Mouse (Mus musculus) megakaryocyte progenitor cell, adult 5-6 weeks (primary cell): ENCODE measurements around the gene Prpsap1. TPM values are rescaled to one million over a fixed set of nuclear protein-coding genes. Genes with fewer than 3 reads are reported as not detected.
"Not testable (repeated sequence)": the region's sequence is repeated elsewhere in the genome, so short reads cannot be mapped to it uniquely, and the experiment has no call there.

ENCODE experiments used
- ATAC-seq: replicated peaks from 2 replicates; pipeline ENCODE4 v1.8.0; 2016; ENCODE audit warnings: mild to moderate bottlenecking, moderate TSS enrichment, inconsistent platforms; ENCODE audit not compliant: poor library complexity
- total RNA-seq, 2 experiments: library from RNA; stranded (forward) in 1 of 2; stranded (reverse) in 1 of 2; fragments of 157-497, 149-512 nt in 1 of 2; fragments of 200-1000 nt in 1 of 2; gene quantifications; 2 replicates each; pipeline versions ENCODE4 v1.2.3 to v1.2.4; 2015 to 2017

The Prpsap1 gene
- total RNA-seq, 2 experiments from 2014 or later: 33.0 to 49.3 TPM

DNA sequence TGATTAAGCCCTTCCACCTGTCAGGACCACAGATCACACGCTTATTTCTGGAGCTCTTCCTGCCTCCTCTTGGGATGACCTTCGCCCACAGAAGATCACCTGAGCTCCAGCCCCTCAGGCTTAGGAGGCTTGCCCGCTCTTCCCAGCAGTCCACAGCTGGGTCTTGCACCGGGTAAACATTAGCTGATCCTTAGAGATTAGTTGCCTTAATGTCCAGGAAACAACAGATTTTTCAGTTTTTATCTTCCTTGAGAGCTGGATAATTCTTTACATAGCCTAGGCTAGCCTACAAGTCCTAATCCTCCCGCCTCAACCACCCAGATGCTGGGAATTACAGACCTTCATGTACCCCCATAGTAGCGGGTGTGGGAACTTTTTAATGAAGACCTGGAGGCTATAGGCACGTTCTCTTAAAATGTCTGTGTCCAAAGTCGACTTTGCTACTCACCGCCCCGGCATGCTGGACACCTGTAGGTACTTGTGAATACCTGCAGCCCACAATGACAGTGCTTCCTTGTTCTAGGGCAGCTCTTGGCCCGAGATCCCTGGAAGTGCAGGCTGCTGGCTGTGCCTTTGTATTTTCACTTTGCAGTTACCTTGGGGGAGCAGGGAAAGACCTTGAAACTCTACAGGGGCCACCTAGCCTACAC is 62.4 kb downstream of the Prpsap1 start:
- no peak for ATAC-seq

DNA sequence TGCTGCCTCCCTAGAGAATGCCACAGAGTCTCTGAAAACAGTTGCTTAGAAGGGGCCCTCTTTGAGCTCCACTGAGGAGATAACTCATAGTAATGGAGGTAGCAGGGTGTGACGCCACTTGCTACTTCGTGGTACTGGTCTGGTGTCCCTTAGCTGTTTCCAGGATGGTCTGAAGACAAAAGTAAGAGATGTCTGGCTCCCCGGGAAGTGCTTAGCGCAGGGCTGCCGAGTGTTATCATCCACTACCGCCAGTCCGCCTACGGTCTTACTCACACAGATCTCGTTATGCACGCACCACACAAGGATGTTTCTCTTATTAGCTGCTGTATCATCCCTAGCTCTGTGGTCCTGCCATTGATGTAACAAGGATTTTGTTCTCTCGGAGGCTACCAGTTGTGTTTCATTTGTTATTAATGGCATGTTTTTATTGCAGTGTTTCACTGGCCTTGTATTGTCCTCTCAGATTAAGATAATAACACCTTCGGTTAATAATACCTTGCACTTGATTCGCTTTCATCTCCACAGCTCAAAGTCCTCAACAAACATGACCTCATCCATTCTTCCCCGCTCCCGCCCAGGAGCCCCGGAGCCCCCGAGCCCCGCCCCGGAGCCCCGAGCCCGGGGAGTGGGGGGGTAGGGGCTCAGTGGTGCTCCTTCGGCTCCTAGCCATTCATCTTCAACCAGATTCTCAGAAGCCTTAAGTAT is 63.1 kb downstream of the Prpsap1 start:
- no peak for ATAC-seq

GRCm38 (mm10) chr11:116429862-116430613 is 64.0 kb downstream of the Prpsap1 start:
- no peak for ATAC-seq

- ATAC-seq: no peak
Observed at GRCm38 (mm10) chr11:116428872-116429859, 64.8 kb downstream of the Prpsap1 start.

- ATAC-seq: no peak
Observed at GRCm38 (mm10) chr11:116426852-116427575, 67.0 kb downstream of the Prpsap1 start.

- ATAC-seq: not testable (repeated sequence)
Observed at GRCm38 (mm10) chr11:116426328-116426727, 67.7 kb downstream of the Prpsap1 start.

DNA sequence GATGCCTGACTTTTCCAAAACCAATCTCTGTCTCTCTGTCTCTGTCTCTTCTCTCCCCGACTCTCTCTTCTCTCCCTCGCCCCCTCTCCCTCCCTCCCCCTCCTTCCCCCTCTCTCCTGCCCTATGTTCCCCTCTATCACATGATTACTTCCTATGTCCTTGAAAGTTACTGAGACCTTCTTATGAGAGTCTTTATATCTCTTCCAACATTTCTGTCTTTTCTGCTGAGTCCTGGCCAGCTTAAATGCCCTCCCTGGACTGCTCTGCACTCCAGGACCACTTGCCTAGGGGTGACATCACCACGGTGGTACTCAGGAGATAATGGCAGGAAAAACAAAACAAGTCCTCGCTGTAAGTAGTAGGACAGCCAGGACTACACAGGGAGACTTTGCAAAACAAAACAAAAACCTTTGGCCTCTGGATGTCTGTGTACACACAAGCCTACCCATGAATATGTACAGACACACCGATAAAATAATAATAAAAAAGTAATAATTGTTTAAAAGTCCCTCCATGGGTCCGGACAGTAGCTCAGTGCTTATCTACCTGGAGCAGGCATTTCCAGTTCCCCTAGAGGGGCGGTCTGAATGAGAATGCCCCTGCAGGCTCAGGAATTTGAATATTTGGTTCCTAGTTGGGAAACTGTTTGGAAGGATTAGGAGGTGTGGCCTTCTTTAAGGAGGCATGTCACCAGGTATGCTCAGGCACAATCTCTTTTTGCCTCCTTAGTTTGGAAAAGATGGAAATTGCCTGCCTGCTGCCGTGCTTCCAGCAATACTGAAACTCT is 69.2 kb downstream of the Prpsap1 start:
- ATAC-seq: no peak

DNA sequence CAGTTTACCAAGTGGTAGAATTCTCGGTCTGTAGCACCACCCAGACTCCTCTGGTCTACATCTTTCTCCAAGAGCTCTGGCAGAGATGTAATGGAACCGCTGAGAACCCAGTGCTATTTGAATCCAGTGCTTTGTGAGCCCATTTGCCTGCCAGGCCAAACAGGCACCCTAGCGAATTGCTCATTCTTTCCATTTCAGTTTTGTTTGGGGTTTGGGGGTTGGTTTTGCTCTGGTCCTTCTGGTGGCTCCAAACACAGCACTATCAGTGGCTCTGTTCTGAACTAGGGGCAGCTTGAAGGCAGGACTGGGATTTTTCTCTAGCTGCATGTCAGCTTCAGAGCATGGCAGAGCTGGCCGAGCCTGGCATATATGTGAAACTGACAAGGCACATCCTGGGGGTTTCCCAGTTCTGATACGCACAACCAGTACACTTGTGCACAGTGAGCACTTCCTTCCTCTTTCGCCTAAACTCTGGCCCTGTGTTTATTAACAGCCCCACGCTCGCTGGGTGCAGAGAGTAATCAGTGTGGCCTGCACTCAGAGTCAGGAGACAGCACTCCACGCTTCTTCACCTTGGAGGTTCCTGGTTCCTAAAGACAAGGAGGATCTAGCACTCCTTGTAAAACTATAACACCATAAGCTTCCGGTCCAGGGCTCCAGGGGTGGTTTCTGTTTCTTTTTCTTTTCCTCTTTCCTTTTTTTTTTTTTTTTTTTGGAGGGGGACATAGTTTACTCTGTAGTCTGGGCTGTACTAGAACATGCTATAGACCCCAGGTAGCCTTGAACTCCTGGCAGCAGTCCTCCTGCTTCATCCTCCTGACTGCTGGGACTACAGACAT is 70.0 kb downstream of the Prpsap1 start:
- peak; percentile 93 for ATAC-seq

DNA sequence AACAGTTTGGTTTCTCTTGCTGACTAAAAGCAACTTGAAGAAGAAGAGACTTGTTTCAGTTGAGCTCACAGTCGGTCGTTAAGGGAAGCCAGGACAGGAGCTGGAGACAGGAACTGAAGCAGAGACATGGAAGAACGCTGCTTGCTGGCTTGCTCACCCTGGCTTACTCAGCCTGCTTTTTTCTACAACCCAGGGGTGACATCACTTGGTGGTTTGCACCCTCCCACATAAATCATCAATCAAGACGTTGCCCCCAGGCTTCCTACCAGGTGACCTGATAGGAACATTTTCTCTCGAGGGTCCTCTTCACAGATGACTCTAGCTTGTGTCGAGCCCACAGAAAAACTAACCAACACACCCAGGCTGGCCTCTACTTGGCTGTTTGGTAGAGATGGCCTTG is 70.8 kb downstream of the Prpsap1 start:
- ATAC-seq: no peak

- no peak for ATAC-seq
Observed at GRCm38 (mm10) chr11:116422562-116422961, 71.4 kb downstream of the Prpsap1 start.

GRCm38 (mm10) chr11:116421102-116421501 is 72.9 kb downstream of the Prpsap1 start:
- ATAC-seq: no peak

Other genes with a start within 250 kb of the Prpsap1 start
- gene Srp68, start 220.0 kb downstream of the Prpsap1 start, total RNA-seq (2015): 59.1 and 65.6 TPM in 2 replicates
- gene Srp68, start 220.0 kb downstream of the Prpsap1 start, total RNA-seq (2017): 63.1 and 67.3 TPM in 2 replicates
- not detected in 2 replicates for gene Galr2, start 213.3 kb downstream of the Prpsap1 start, total RNA-seq (2015)
- not detected in 2 replicates for gene Galr2, start 213.3 kb downstream of the Prpsap1 start, total RNA-seq (2017)
- 29.1 and 44.3 TPM in 2 replicates for gene Exoc7, start 187.0 kb downstream of the Prpsap1 start, total RNA-seq (2015)
- 21.7 and 22.1 TPM in 2 replicates for gene Exoc7, start 187.0 kb downstream of the Prpsap1 start, total RNA-seq (2017)
- not detected in 2 replicates for gene Foxj1, start 158.8 kb downstream of the Prpsap1 start, total RNA-seq (2015)
- not detected in 2 replicates for gene Foxj1, start 158.8 kb downstream of the Prpsap1 start, total RNA-seq (2017)
- gene Rnf157, start 81.2 kb downstream of the Prpsap1 start, total RNA-seq (2015): 7.1 and 7.6 TPM in 2 replicates
- 5.5 and 7.6 TPM in 2 replicates for gene Rnf157, start 81.2 kb downstream of the Prpsap1 start, total RNA-seq (2017)
- gene Ubald2, start 60.1 kb downstream of the Prpsap1 start, total RNA-seq (2015): 74.1 and 75.9 TPM in 2 replicates
- 71.7 and 76.0 TPM in 2 replicates for gene Ubald2, start 60.1 kb downstream of the Prpsap1 start, total RNA-seq (2017)
- gene Qrich2, start 28.0 kb downstream of the Prpsap1 start, total RNA-seq (2015): not detected in 2 replicates
- gene Qrich2, start 28.0 kb downstream of the Prpsap1 start, total RNA-seq (2017): 0.07 TPM in 1 of 2 replicates, not detected in the other
- 7.6 and 15.5 TPM in 2 replicates for gene Sphk1, start 36.7 kb upstream of the Prpsap1 start, total RNA-seq (2015)
- 6.7 and 26.1 TPM in 2 replicates for gene Sphk1, start 36.7 kb upstream of the Prpsap1 start, total RNA-seq (2017)
- gene Ube2o, start 87.2 kb upstream of the Prpsap1 start, total RNA-seq (2015): 5.0 TPM in 2 replicates
- gene Ube2o, start 87.2 kb upstream of the Prpsap1 start, total RNA-seq (2017): 6.1 and 6.4 TPM in 2 replicates
- gene Aanat, start 92.2 kb upstream of the Prpsap1 start, total RNA-seq (2015): not detected in 2 replicates
- not detected in 2 replicates for gene Aanat, start 92.2 kb upstream of the Prpsap1 start, total RNA-seq (2017)
- 3.7 and 4.9 TPM in 2 replicates for gene Rhbdf2, start 132.8 kb upstream of the Prpsap1 start, total RNA-seq (2015)
- 2.7 and 3.5 TPM in 2 replicates for gene Rhbdf2, start 132.8 kb upstream of the Prpsap1 start, total RNA-seq (2017)
- gene Prcd, start 159.3 kb upstream of the Prpsap1 start, total RNA-seq (2015): 0.47 TPM in 1 of 2 replicates, not detected in the other
- gene Prcd, start 159.3 kb upstream of the Prpsap1 start, total RNA-seq (2017): 0.17 TPM in 1 of 2 replicates, not detected in the other
- not detected in 2 replicates for gene Cygb, start 160.1 kb upstream of the Prpsap1 start, total RNA-seq (2015)
- not detected in 2 replicates for gene Cygb, start 160.1 kb upstream of the Prpsap1 start, total RNA-seq (2017)